Mouse (Mus musculus) erythroblast, embryonic 14.5 days (primary cell): ENCODE measurements around the gene Hoxb2.

Experiments
- GATA1 ChIP-seq: IDR thresholded peaks from 2 replicates; pipeline ENCODE4 v1.6.1; 2012; ENCODE audit warnings: low read length, inconsistent platforms, mixed read lengths
- TAL1 ChIP-seq: IDR thresholded peaks from 3 replicates; pipeline ENCODE4 v1.6.1; 2012; ENCODE audit warnings: low read length, inconsistent platforms, mixed read lengths

GRCm38 (mm10) chr11:96336597-96336996, 13.7 kb upstream of the Hoxb2 start:
- TF ChIP-seq GATA1 (no peak), TAL1 (no peak)
